ENCODE assay signal across 7 mouse cellular contexts in the genomic region with DNA sequence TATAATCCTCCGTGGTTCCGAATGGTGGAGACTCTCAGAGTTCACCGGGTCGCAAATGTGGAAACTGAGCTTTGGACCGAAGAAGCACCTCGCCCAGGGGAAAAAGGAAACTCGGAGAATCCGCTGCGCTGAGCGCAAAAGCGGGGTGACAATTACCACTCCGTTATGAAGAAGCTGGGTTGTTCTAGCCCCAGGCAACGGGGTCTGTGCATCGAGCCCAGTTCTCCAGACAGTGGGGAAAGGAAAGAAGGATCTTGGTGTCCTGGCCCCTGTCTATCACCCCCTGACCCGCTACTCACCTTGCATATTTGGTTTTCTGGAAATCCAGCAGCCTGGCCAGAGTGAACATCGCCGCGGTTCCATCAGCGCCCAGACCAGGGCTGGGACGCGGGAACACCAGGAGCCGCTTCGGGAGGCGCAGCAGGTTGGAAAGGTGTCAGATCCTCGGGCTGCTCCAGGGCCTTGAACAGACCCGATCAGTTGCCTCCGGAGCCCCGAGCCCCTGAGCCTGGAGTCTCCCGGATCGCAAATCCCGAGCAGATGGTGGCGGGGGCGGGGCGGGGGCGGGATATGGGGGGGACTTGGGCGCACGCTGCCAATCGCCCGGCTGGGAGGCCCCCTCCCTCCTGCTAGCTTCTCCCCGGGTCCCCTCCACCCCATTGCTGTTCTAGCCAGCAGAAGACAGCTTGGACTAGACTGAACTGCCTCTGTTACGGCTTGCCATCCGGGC. TPM values are rescaled to one million over a fixed set of nuclear protein-coding genes. Genes with fewer than 3 reads are reported as not detected.
A peak's percentile ranks its signal among the peaks of the same experiment; 100 is the strongest.
DNase-seq lines count a peak whose midpoint lies in the region; ATAC-seq and TF ChIP-seq lines count a peak whose summit lies in the region.

Gene Mmd2 (minus strand): TSS at position 542 of the 730 bp plus-strand sequence.

- no peaks in the 10 kb centered on the region for H3K27me3 ChIP-seq in hindbrain, postnatal 0 days (ENCODE audit: insufficient read depth, low read length)
- no peaks in the 10 kb centered on the region for H3K27me3 ChIP-seq in liver, adult 2 months (ENCODE audit: control insufficient read depth, insufficient read depth, low read length)

- H3K36me3 ChIP-seq in hindbrain, postnatal 0 days (ENCODE audit: insufficient read depth, low read length) = no peaks in the 10 kb centered on the region
- no peaks in the 10 kb centered on the region for H3K36me3 ChIP-seq in liver, adult 2 months (ENCODE audit: control insufficient read depth, insufficient read depth, low read length)

- no peaks in the 10 kb centered on the region for H3K9me3 ChIP-seq in hindbrain, postnatal 0 days (ENCODE audit: low read length)

- 2% methylated on average over 42 of the region's 42 CpGs for whole genome bisulfite sequencing in hindbrain, postnatal 0 days
- 3% methylated on average over 42 of the region's 42 CpGs for WGBS in liver, adult 2 months

- H3K4me3 ChIP-seq in hindbrain, postnatal 0 days (ENCODE audit: low read length) = peak within 1 kb of the TSS; percentile 64
- H3K4me3 ChIP-seq in liver, adult 2 months (ENCODE audit: insufficient read depth, low read depth, low read length) = peak within 1 kb of the TSS; percentile 49

- no peaks in the 10 kb centered on the region for H3K79me2 ChIP-seq in liver, adult 2 months (ENCODE audit: control insufficient read depth, insufficient read depth, low read length)

- DNase-seq in ES-CJ7 (ENCODE audit: low read depth, low spot score) (peak; percentile 39), R1 (ENCODE audit: low read depth, low spot score) (peak; percentile 48)
- DNase-seq in embryo, embryonic 9.5 days (ENCODE audit: extremely low spot score) = peak; percentile 39
- peak; percentile 64 for DNase-seq in hindbrain, postnatal 0 days (ENCODE audit: low spot score)
- no peak for DNase-seq in liver, adult 2 months (ENCODE audit: extremely low read depth, low read depth, low spot score)
- DNase-seq in right cerebral cortex, postnatal 14 days = peak; percentile 73
- no peak for DNase-seq in urinary bladder, adult 18-20 months (ENCODE audit: low spot score in 2 of 2)

- TF ChIP-seq CTCF in hindbrain, postnatal 0 days (IDR thresholded peaks at IDR 0.05; ENCODE audit: low read depth) = no peak
- no peak for TF ChIP-seq CTCF in liver, adult 2 months (IDR thresholded peaks at IDR 0.05; ENCODE audit: low read depth, low read length)

- TF ChIP-seq POLR2A in liver, adult 2 months (IDR thresholded peaks at IDR 0.05; ENCODE audit: extremely low read depth, insufficient read depth, low read length) = no peak

- peak; percentile 90 for ATAC-seq in hindbrain, postnatal 0 days

- H3K27ac ChIP-seq in hindbrain, postnatal 0 days = peak within 1 kb of the TSS; percentile 79
- H3K27ac ChIP-seq in liver, adult 2 months (replicated peaks; ENCODE audit: insufficient read depth, low read depth, low read length) = no peak within 1 kb of the TSS

- no peaks in the 10 kb centered on the region for H3K4me1 ChIP-seq in hindbrain, postnatal 0 days (ENCODE audit: insufficient read depth, low read length)
- no peaks in the 10 kb centered on the region; the same call in 1 of the 2 replicates for H3K4me1 ChIP-seq in liver, adult 2 months (ENCODE audit: control insufficient read depth, insufficient read depth, low read length)

- H3K4me2 ChIP-seq in hindbrain, postnatal 0 days (ENCODE audit: low read depth, low read length) = peak within 1 kb of the TSS; percentile 79

- H3K9ac ChIP-seq in hindbrain, postnatal 0 days (replicated peaks; ENCODE audit: low read length) = peak within 1 kb of the TSS; percentile 70
- peak within 1 kb of the TSS; percentile 41 for H3K9ac ChIP-seq in liver, adult 2 months (ENCODE audit: low read depth, low read length)

RNA-seq across cellular contexts. Expression of gene Mmd2, which starts in this region (rescaled TPM):
- total RNA-seq in hindbrain, postnatal 0 days (2014; rRNA removed) = 171 and 182 TPM in 2 replicates
- 151 and 167 TPM in 2 replicates for polyA plus RNA-seq in hindbrain, postnatal 0 days (2015; fragmentation: Nextera tagmentation; extraction: Ambion mirVana)
- 9.8 and 37.1 TPM in 2 replicates for total RNA-seq in liver, adult 2 months (2014; rRNA removed)
- 13.1 and 27.6 TPM in 2 replicates for polyA plus RNA-seq in liver, adult 2 months (2012; rRNA removed)

Comparison
In these comparisons a context has a peak if more than half of its experiments do, and no peak if none do; other contexts are left out.
1. DNase-seq: peak in ES-CJ7 (single experiment), R1 (single experiment), embryo, embryonic 9.5 days (single experiment), hindbrain, postnatal 0 days (single experiment) and right cerebral cortex, postnatal 14 days (single experiment); none in liver, adult 2 months (single experiment) and urinary bladder, adult 18-20 months (0 of 2).